Mouse (Mus musculus) WW6 (cell line): ENCODE measurements around the gene Gsto1.

Source experiments
- DNase-seq: peaks from one replicate; pipeline ENCODE4 v3.0.0-alpha.2; 2013; ENCODE audit warnings: low read depth, low spot score

Gsto1 gene

DNA sequence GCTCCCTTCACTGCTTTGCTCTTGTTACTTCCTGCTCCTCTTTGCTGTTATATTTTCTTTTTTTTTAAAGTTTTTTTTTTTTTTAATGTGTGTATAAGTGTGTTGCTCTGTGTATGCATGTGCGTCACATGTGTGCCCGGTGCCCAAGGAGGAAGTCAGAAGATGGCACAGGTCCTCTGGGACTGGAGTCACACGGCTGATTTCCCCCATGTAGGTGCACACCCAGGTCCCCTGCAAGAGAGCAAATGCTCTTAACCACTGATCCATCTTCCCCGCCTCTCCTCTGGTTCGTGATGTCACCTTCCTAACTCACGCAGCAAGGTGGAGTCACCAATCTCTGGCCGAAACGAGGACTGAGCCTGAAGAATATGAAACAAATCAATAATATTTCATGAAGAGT is 33.3 kb downstream of the Gsto1 start:
- DNase-seq: no peak

GRCm38 (mm10) chr19:47890489-47891130 is 35.8 kb downstream of the Gsto1 start:
- DNase-seq: no peak

DNA sequence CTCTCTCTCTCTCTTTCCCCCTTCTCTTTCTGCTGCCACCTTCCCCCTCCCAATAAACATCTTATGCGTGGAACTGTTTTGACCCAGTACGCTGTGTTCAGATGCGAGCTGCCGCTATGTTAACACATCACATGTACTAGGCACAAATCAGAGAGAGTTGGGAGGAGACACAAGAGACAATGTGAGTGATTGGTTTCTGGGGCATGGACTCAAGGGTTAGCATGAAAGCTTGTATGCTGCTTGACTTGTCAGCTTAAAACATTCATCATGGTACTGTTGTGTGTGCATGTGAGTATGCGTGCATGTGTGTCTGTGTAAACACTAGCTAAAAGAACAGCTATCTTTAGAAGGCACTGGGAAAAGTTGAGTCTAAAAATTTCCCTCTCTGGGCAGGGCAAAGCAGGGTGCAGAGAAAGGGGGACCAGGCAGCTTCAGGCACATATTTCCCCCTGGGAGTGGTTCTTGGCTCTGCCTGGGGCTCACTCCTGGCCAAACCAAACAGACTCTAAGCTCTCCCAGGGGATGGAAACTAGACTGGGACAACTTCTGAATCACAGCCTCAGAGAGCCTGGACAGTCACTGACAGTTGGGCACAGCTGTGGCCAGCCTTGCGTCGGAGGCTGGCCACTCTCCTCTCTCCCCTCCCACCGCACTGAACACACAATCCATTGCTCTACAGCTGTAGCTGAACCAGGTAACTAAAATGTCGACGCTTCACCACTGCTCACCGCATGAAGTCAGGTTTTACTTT is 37.0 kb downstream of the Gsto1 start:
- DNase-seq: no peak

DNA sequence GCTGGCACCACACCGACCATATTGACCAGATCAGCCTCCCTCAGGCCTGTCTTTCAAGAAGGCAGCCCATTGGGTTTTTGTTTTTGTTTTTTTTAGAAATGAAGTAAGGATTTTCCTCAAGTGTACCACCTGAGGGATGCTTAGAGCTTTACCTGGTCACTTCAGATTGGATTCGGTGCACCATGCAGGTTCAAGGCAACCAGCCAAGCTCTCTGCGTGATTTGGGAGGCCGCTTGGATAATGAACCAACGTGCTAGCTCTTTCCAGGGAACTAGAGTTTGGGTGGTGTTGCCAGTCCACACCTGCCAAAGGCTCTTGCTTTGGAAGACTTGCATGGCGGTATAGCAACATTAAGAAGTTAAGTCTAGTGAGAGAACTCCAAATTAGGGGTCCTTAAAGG is 38.3 kb downstream of the Gsto1 start:
- no peak for DNase-seq

GRCm38 (mm10) chr19:47898472-47899079 is 43.8 kb downstream of the Gsto1 start:
- no peak for DNase-seq

- no peak for DNase-seq
These were observed 45.2 kb downstream of the Gsto1 start for GRCm38 (mm10) chr19:47900012-47900411.

DNA sequence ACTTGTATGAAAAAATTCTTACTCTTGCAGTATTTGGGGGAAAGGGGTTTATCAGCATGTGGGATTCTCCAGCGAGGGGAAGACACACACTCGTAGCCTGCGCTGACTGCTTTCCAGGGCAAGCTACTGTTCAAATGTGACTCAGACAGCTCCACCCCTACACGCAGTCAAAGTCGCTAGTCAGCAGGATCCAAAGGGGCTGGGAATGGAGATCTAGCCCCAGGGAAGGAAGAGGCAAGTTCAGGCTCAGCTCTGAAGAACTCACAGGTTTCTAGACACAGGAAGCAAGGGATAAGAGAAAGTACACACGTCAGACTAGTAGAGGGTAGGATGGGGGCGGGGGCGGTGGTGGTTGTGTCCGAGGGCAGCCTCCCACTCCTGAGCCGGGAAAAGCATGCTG is 45.8 kb downstream of the Gsto1 start:
- DNase-seq: no peak

DNA sequence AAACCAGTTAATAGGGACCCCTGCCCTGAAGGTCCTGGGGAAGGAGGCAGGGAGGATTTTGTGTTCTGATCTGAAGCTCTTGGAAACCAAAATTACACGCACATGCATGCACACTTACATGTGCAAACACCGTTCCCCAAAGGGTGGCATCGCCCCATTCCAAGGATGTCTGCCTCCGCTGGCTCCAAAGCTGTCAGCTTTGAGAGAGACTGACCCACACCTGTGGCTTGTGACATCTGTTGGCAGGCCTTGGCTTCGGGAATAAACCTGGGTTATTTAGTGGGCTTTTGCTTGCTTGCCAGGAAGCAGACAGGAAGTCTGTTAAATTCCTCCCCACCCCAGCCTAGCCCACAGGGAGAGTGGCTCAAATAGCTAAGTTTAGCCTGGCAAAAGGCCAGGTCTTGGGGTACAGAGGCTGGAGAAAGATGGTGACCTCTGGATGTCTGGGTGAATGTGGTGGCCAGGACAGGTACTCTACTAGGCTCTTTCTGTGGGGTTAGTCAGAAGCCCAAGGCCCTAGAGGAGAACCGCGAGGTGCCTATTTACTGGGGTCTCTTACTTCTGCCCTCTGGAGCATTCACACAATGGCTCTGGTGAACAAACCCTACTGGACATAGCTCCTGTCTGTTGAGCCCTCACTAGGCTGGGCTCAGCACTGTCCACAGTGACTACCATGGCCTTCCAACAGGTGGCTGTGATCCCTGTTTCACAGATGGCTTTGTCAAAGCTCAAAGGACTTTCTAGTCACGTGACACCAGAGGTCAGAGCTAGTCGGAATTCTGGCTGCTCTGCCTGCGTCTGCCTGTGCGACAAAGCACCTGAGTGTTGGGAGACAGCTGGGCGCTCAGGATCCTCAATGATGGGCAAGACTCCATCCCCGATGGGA is 47.8 kb downstream of the Gsto1 start:
- DNase-seq: no peak

GRCm38 (mm10) chr19:47903679-47904078 is 48.9 kb downstream of the Gsto1 start:
- no peak for DNase-seq

- no peak for DNase-seq
These were observed 50.3 kb downstream of the Gsto1 start for GRCm38 (mm10) chr19:47905081-47905480.

GRCm38 (mm10) chr19:47905603-47906002 is 50.8 kb downstream of the Gsto1 start:
- DNase-seq: no peak

GRCm38 (mm10) chr19:47907596-47907995 is 52.8 kb downstream of the Gsto1 start:
- DNase-seq: no peak

DNA sequence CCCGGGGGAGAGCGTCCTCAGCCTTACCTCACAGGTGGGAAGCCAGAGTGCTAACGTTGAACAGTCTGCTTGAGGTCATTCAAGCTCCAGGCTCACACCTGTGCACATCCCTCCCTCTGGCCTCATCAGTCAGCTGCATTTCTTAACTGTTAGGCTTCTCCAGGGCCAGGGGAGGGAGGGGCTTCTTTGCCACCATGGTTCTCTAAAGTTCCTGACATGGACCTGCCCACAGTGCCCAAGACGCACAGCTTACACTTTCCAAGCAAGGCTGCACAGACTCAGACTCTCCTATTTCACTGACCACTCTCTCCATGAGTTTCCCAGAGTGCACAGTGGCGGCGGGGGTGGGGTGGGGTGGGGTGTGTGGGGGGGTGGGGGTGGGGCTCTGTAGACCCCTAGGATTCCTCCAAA is 54.2 kb downstream of the Gsto1 start:
- DNase-seq: no peak

- no peak for DNase-seq
These were observed 54.8 kb downstream of the Gsto1 start for GRCm38 (mm10) chr19:47909387-47910116.

GRCm38 (mm10) chr19:47910117-47910618 is 55.4 kb downstream of the Gsto1 start:
- no peak for DNase-seq

- DNase-seq: no peak
These were observed 56.0 kb downstream of the Gsto1 start for GRCm38 (mm10) chr19:47910751-47911150.

DNA sequence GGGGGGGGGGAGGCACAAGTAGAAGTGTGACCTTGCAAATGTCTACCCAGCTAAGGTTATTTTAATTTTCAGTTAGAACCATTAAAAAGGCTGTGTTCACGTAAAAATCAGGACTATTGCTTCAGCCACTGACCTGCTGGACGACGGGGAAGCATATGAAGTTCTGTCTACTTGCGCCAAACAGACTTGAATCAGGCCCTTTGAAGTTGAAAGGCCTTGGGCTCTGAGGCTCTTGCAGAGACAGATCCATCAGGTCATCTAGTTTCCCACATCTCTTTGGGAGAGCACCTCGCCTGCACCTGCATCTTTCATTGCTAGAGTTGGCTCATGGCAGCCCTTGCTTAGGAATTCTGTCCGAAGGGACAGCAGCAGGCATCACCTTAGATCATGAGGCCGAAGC is 58.6 kb downstream of the Gsto1 start:
- DNase-seq: no peak

- DNase-seq: no peak
These were observed 59.4 kb downstream of the Gsto1 start for GRCm38 (mm10) chr19:47914191-47914590.
